Mouse (Mus musculus): ENCODE results near the gene Htr2a.

DNA sequence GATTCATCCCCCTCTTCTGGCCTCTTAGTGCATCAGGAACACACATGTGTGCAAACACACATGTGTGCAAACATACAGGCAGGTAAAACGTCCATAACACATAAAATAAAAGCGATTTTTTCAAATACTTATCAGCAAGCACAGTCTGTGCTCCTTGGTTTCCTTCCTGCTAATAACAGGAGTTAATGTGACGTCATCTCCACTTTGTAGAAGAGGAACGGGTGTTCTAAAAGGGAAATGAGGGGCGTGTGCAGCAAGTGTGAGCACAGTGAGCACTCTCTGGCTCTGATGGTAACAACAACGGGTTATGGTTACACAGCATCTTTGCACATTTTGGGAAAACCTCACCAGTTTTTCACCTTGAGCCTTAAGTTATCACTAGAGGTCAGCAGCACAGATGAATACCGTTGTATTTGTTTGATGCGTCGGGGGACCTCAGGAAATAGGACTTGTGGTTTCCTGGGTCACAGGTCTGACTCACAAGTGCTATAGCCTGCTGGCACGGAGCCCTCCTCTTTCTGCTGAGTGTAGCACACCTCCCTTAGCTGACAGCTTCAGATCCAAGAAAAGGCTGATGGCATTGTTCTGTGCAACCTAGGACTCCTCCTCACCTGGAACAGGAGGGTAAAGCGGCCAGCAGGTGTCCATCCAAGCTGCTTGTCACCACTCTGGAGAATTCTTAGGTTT lies 5.6 kb downstream of the Htr2a start:
- TF ChIP-seq CTCF (IDR thresholded peaks at IDR 0.05; ENCODE audit: insufficient read depth, low read length) (no peak), POLR2A (IDR thresholded peaks at IDR 0.05; ENCODE audit: borderline replicate concordance, extremely low read depth, low read depth, low read length) (no peak)

Measured in lung, adult 2 months (tissue).